Mouse (Mus musculus) limb, embryonic 12.5 days (tissue): ENCODE results near the gene Daam1. TPM values are rescaled to one million over a fixed set of nuclear protein-coding genes. Genes with fewer than 3 reads are reported as not detected.

Experiments used
- ATAC-seq: fragments of 200-750 bp; cut with Nextera tagmentation; 2 replicates; pipeline ENCODE4 v1.8.0; 2017; ENCODE audit warnings: low read depth, moderate TSS enrichment; ENCODE audit not compliant: insufficient number of reproducible peaks, insufficient read depth, low FRiP score, low TSS enrichment
- H3K27ac ChIP-seq: fragments of 300-500 bp; sonication (generic); 2 replicates; pipeline ENCODE4 v1.5.1; 2016; ENCODE audit warnings: mild to moderate bottlenecking, moderate library complexity
- H3K27me3 ChIP-seq: fragments of 300-500 bp; sonication (generic); 2 replicates; pipeline ENCODE4 v1.6.1; 2016; ENCODE audit warnings: mild to moderate bottlenecking, moderate library complexity
- H3K36me3 ChIP-seq: fragments of 300-500 bp; sonication (generic); 2 replicates; pipeline ENCODE4 v1.6.1; 2016; ENCODE audit warnings: mild to moderate bottlenecking, moderate library complexity
- H3K4me1 ChIP-seq: fragments of 300-500 bp; sonication (generic); replicated peaks from 2 replicates; pipeline ENCODE4 v1.6.1; 2016
- H3K4me2 ChIP-seq: fragments of 300-500 bp; sonication (generic); 2 replicates; pipeline ENCODE4 v1.6.1; 2016; ENCODE audit warnings: mild to moderate bottlenecking, moderate library complexity
- H3K4me3 ChIP-seq: fragments of 300-500 bp; sonication (generic); replicated peaks from 2 replicates; pipeline ENCODE4 v1.5.1; 2016; ENCODE audit warnings: mild to moderate bottlenecking
- H3K9ac ChIP-seq: fragments of 300-500 bp; sonication (generic); replicated peaks from 2 replicates; pipeline ENCODE4 v1.6.1; 2016; ENCODE audit warnings: mild to moderate bottlenecking, moderate library complexity
- H3K9me3 ChIP-seq: fragments of 300-500 bp; sonication (generic); 2 replicates; pipeline ENCODE4 v1.6.1; 2016; ENCODE audit warnings: mild to moderate bottlenecking, moderate library complexity
- WGBS: fragments of 180-500 bp; shearing (Covaris S2); methylation state at CpG from one replicate; pipeline ENCODE4 v1.1.7; 2016; 5-methylcytosine and 5-hydroxymethylcytosine counted together
- polyA plus RNA-seq: library from polyadenylated mRNA; unstranded; fragments of >200 nt; fragmentation: Nextera tagmentation; extraction: Ambion mirVana; gene quantifications from 2 replicates; pipeline ENCODE4 v1.2.1, GENCODE M21; 2016

Daam1 gene
- polyA plus RNA-seq, 1 experiment from 2014 or later = 8.2 TPM

- Histone ChIP-seq H3K27me3 (no peaks in the 10 kb centered on the region), H3K27ac (no peak overlapping the region), H3K4me1 (peaks cover 24% of the 10 kb centered on the region), H3K4me2 (no peak overlapping the region), H3K4me3 (no peak overlapping the region), H3K9ac (no peak overlapping the region), H3K36me3 (no peaks in the 10 kb centered on the region), H3K9me3 (no peaks in the 10 kb centered on the region)
- 77% methylated on average over 7 of the region's 7 CpGs for WGBS
- ATAC-seq = no peak
Measured at GRCm38 (mm10) chr12:71910246-71910645, 79.4 kb downstream of the Daam1 start.

DNA sequence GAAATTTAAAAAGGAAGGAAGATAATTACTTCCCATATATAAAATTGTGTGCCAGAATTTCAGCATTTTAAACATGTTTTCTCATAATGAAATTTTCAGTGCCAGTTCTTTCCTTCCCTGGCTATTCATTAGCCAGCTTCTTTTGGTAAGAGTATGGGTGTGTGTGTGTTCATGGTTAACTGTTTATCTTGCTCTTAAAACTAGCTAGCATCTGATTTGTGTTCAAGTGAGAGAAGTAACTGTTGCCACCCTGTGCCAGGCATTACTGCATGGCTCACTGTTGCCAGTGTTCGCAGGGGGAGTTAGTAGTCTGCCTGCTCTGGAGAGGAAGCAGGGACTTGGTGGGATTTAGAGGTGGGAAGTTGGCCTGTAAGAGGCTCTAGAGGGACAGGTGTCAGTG is 81.4 kb downstream of the Daam1 start:
- Histone ChIP-seq H3K4me3 (no peak overlapping the region), H3K27me3 (no peaks in the 10 kb centered on the region), H3K27ac (no peak overlapping the region), H3K9me3 (no peaks in the 10 kb centered on the region), H3K36me3 (peaks cover 17% of the 10 kb centered on the region; the same call in 1 of the 2 replicates), H3K4me2 (no peak overlapping the region), H3K9ac (no peak overlapping the region), H3K4me1 (peaks cover 11% of the 10 kb centered on the region; the same call in 1 of the 2 replicates)
- ATAC-seq = no peak
- WGBS = 70% methylated on average over 1 of the region's 1 CpGs

GRCm38 (mm10) chr12:71919156-71919555 is 88.3 kb downstream of the Daam1 start:
- Histone ChIP-seq H3K9ac (no peak overlapping the region), H3K4me1 (no peaks in the 10 kb centered on the region), H3K4me2 (no peak overlapping the region), H3K36me3 (peaks cover 18% of the 10 kb centered on the region; the same call in 1 of the 2 replicates), H3K27ac (no peak overlapping the region), H3K9me3 (no peaks in the 10 kb centered on the region), H3K27me3 (no peaks in the 10 kb centered on the region), H3K4me3 (no peak overlapping the region)
- 61% methylated on average over 4 of the region's 4 CpGs for WGBS
- ATAC-seq = no peak

DNA sequence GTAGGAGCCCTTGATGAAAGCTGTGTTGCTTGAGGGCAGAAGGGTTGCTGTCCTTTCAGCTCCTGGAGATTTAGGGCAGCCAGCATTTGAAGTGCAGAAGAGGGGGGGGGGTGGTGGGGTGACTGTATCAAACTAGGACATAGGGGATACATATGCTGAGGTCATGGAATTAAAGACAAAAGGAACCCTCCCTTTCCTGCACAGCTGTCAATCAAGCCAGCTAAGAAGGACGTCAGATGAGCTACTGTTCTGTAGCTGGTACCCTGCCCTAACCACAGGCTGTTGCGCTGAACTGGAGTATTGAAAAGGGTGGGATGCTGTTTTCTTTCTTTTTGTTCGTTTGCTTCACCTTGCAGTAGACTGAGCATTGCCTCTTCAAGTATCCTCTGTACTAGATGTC is 89.1 kb downstream of the Daam1 start:
- Histone ChIP-seq H3K4me3 (no peak overlapping the region), H3K9ac (no peak overlapping the region), H3K36me3 (peaks cover 18% of the 10 kb centered on the region; the same call in 1 of the 2 replicates), H3K27me3 (no peaks in the 10 kb centered on the region), H3K9me3 (no peaks in the 10 kb centered on the region), H3K27ac (no peak overlapping the region), H3K4me2 (no peak overlapping the region), H3K4me1 (no peaks in the 10 kb centered on the region)
- 72% methylated on average over 3 of the region's 3 CpGs for WGBS
- no peak for ATAC-seq

GRCm38 (mm10) chr12:71922827-71923381 is 92.0 kb downstream of the Daam1 start:
- no peak for ATAC-seq

GRCm38 (mm10) chr12:71924978-71925529 is 94.2 kb downstream of the Daam1 start:
- Histone ChIP-seq H3K4me2 (no peak overlapping the region), H3K4me3 (no peak overlapping the region), H3K36me3 (no peaks in the 10 kb centered on the region), H3K27me3 (no peaks in the 10 kb centered on the region), H3K9me3 (no peaks in the 10 kb centered on the region), H3K27ac (no peak overlapping the region), H3K9ac (no peak overlapping the region), H3K4me1 (peaks cover 15% of the 10 kb centered on the region)
- 90% methylated on average over 9 of the region's 9 CpGs for WGBS
- no peak for ATAC-seq

More at GRCm38 (mm10) chr12:71922827-71923381, 92.0 kb downstream of the Daam1 start:
- Histone ChIP-seq H3K4me2 (no peak overlapping the region), H3K36me3 (no peaks in the 10 kb centered on the region), H3K27ac (no peak overlapping the region), H3K27me3 (no peaks in the 10 kb centered on the region), H3K9ac (no peak overlapping the region), H3K4me3 (no peak overlapping the region), H3K9me3 (no peaks in the 10 kb centered on the region), H3K4me1 (peaks cover 15% of the 10 kb centered on the region)
- 90% methylated on average over 5 of the region's 5 CpGs for WGBS

DNA sequence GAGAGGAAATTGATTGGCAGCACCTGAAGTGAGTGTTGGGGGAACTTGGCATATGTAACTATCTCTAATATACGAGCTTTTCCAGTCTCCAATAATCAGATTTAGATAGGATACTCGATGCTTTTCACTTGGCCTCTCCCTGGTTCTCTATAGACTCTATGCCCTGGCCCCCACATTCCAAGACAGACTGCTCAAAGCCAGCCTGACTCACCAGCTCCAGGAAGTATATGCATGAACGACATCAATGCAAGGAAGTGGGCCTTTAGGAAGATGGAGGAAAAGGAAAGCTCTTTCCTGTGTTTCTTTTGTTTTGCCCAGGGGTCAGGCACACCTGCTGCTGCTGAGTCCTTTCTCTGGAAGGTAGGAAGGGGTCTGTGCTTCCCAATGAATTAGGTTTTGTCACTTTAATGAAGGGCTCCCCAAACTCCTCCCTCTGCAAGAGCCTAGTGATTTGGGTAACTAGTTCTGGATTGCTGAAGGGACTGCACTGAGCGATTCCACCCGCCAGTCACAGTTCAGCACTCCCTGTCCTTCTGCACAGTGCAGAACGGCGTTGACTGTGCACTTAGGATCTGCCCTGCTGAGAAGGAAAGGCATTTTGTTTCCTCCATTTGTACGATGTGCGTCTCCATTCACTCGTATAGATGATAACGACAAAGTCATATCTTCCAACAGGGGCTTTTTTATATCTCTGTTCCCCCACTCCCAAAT is 95.3 kb downstream of the Daam1 start:
- Histone ChIP-seq H3K9ac (no peak overlapping the region), H3K27ac (no peak overlapping the region), H3K4me1 (peaks cover 15% of the 10 kb centered on the region), H3K4me2 (no peak overlapping the region), H3K4me3 (no peak overlapping the region), H3K9me3 (no peaks in the 10 kb centered on the region), H3K27me3 (no peaks in the 10 kb centered on the region), H3K36me3 (no peaks in the 10 kb centered on the region)
- 63% methylated on average over 11 of the region's 11 CpGs for WGBS
- no peak for ATAC-seq

DNA sequence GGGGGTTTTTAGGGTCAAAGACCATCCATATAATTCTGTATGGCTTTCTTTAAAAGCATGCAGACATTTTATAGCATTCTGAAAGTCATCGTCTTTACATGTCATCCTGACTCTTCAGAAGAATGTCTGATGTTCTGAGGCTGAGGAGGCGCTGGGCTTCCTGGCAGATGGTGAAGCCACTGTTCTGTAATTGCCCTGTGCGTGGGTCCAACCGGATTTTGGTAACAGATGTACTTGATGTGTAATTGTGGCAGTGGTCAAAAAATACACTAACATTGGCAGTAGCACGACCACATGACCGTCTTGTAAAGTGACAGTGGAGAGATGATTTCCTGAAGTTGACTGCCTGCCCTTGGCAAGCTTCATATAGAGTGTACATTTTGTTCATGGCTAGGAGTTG is 97.2 kb downstream of the Daam1 start:
- Histone ChIP-seq H3K4me1 (peaks cover 20% of the 10 kb centered on the region), H3K9ac (no peak overlapping the region), H3K4me3 (no peak overlapping the region), H3K27ac (no peak overlapping the region), H3K27me3 (no peaks in the 10 kb centered on the region), H3K4me2 (no peak overlapping the region), H3K36me3 (no peaks in the 10 kb centered on the region), H3K9me3 (no peaks in the 10 kb centered on the region)
- WGBS = 90% methylated on average over 6 of the region's 6 CpGs
- no peak for ATAC-seq

DNA sequence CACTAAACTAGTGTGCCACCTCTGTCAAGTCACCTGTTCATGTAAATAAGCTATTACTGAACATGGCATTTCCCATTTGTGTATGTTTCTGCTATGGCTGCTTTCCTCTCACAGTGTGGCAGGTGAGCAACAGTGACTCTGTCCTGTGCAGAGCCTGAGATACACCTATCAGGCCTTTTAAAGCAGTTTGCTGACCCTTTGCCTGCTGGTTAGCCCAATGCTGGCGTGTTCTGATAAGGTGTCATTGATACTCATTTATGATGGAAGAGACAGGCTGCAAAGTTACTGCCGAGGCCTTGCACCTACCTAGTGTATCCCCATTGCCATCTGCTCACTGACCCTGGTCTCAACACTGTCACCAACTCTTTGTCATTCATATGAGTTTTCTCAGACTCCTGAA is 99.0 kb downstream of the Daam1 start:
- no peaks in the 10 kb centered on the region for H3K36me3 ChIP-seq
- 74% methylated on average over 2 of the region's 2 CpGs for WGBS
- H3K9me3 ChIP-seq = no peaks in the 10 kb centered on the region
- H3K27me3 ChIP-seq = no peaks in the 10 kb centered on the region
- no peak for ATAC-seq
- H3K4me1 ChIP-seq = peaks cover 34% of the 10 kb centered on the region
- H3K4me3 ChIP-seq = no peak overlapping the region
- H3K27ac ChIP-seq = no peak overlapping the region
- no peak overlapping the region for H3K9ac ChIP-seq
- H3K4me2 ChIP-seq = no peak overlapping the region

- no peak for ATAC-seq
- Histone ChIP-seq H3K4me2 (no peak overlapping the region), H3K27me3 (no peaks in the 10 kb centered on the region), H3K4me3 (no peak overlapping the region), H3K9ac (no peak overlapping the region), H3K27ac (no peak overlapping the region), H3K36me3 (no peaks in the 10 kb centered on the region), H3K4me1 (peaks cover 21% of the 10 kb centered on the region), H3K9me3 (no peaks in the 10 kb centered on the region)
- 70% methylated on average over 9 of the region's 9 CpGs for WGBS
Measured at GRCm38 (mm10) chr12:71932433-71933386, 101.8 kb downstream of the Daam1 start.
